Mouse (Mus musculus) olfactory bulb, adult 2 months (tissue): Measurements from ENCODE around the gene Lpo.

Experiments used
- CTCF ChIP-seq: fragments of 200-500 bp; IDR thresholded peaks from 2 replicates; pipeline ENCODE4 v1.5.1; 2012; ENCODE audit warnings: low read depth, mild to moderate bottlenecking, low read length, moderate library complexity; ENCODE audit not compliant: insufficient read depth
- POLR2A ChIP-seq: fragments of 200-500 bp; IDR thresholded peaks from 2 replicates; pipeline ENCODE4 v1.6.1; 2012; ENCODE audit warnings: mild to moderate bottlenecking, low read depth, low read length, moderate library complexity; ENCODE audit not compliant: insufficient read depth

DNA sequence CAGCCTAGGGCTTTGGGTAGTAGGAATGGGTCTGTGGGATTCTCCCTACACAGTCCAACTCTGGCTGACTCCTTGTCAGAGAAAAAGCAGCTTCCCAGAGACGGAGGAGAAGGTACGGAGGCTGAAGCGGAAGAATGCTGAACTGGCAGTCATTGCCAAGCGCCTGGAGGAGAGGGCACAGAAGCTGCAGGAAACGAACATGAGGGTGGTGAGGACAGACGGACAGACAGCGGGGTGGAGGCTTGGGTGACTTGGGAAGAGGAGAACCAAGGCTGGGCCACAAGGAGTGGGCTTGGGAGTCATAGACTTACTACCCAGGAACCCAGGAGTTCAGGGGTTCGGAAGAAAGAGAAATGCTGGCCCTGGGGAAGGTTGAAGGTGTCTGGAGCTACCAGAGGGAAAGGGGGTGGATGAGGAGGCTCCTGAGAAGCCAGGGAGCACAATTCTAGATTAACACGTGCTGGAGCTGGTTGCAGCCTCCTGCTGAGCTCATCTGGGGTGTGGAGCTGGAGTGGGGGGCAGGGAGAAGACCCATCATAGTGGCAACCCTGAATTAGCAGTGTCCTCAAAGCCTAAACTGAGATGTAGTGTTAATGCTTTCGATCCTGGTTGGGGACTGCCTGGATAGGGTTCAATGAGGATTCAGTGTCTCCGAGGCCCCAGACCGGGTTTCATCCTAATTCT lies 65.2 kb downstream of the Lpo start:
- TF ChIP-seq CTCF, result no peak
- TF ChIP-seq POLR2A, result no peak
